Mouse (Mus musculus): Measurements from ENCODE around the gene Raly. TPM values are rescaled to one million over a fixed set of nuclear protein-coding genes. Genes with fewer than 3 reads are reported as not detected.
"Not testable (repeated sequence)": the region's sequence is repeated elsewhere in the genome, so short reads cannot be mapped to it uniquely, and the experiment has no call there.

Raly gene
- total RNA-seq, 4 experiments from 2014 or later: 54.8 to 69.4 (median 58.4) TPM

DNA sequence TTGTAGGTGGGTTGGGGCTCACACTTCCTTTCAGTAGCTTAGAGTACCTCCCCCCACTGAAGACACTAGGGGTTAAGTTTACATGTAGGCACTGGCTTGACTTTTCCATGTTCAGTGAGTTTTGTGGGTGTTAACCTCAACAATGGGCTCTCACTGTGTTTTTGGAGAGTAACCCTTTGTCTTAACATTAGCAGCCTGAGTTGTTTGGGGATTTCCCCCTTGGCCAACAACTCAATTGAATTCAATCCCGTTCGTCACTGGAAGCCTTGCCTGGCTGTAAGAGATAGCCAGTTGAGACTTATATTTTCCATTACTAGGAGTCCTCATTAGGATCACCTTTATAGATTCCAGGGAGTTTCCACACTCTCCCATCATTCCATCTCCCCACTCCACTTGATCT lies 45.6 kb downstream of the Raly start:
- no peak for DNase-seq (ENCODE audit: low spot score in 2 of 2)

DNA sequence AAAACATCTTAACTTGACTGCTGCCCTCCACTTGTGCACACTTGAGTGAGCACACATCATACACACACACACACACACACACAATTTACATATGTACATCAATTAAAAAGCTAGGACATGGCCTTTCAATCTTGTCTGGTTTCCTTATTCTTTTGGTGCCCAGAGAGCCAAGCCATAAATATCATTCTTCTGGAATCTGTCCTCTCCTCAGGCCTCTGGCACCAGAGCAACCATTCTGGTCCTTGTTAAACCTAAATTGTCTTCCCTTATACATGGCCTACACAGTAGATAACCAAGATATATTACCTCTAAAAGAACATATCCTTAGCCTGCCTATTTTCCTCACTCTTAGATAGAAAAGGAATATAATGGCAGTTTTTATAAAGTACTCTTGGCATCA lies 57.2 kb downstream of the Raly start:
- no peak for DNase-seq (ENCODE audit: low spot score in 2 of 2)

DNA sequence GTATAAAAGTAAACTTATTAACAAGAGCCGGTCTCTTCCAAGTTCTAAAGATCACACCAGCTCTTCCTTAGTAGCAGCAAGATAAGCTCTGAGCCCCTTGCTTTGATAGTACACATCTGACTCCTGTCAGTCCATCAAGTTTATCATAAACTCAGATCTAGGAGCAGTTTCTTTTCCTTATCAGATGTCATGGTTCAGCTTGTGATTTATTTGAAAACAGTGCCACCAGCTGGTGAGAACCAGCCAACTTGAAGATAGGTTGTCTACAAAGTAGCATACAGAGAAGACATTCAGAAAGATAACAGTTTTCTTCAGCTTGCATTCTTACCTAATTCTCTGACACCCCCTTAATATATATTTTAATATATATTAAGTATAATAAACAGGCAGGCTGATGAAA lies 64.5 kb downstream of the Raly start:
- DNase-seq (ENCODE audit: low spot score in 2 of 2): peak; percentile 24 to 37

DNA sequence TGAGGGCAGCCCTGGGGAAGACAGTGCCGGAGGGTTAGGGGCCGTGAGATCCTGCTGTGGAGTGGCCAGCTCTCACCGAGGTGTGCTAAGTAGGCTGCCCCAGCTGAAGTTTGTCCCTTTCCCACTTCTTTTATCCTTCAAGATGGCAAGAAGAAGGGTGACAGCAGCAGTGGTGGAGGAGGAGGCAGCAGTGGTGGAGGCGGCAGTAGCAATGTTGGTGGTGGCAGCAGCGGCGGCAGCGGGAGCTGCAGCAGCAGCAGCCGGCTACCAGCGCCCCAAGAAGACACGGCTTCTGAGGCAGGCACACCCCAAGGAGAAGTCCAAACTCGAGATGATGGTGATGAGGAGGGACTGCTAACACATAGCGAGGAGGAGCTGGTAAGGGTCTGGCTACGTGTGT lies 72.8 kb downstream of the Raly start:
- no peak for DNase-seq (ENCODE audit: low spot score in 2 of 2)

DNA sequence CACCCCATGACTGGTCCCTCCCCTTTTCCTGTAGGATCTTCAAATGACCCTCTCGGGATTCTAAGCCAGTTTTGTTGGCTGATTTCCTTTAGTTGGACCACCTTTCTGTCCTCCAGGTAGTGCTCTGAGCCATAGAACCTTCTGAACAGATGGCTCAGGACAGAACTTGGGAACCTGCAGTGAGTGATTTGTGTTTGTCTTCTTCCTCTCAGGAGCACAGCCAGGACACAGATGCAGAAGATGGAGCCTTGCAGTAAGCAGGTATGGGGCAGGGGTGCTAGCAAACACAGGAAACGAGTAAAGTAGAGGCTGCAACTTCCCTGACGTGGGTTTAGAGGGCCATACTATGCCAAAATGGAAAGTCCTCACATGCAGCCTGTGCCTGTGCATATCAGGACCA lies 74.8 kb downstream of the Raly start:
- no peak for DNase-seq (ENCODE audit: low spot score in 2 of 2)

DNA sequence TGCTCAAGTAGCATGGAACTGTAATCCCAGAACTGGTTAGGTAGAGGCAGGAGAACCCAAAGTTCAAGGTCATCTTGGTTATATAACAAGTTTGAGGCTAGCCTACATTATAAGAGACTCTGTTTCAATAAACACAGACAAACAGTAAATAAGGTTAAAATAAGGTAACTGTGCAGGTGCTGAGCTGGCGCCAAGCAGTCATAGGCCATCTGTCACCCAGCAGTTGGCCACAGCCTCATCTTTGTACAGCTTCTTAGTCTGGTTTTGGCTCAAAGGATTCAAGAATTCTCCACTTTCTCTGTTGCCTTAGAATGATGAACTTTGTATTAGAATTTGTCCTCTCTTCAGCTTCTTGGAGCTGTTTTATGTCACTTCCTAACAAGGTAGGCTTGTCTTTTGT lies 77.2 kb downstream of the Raly start:
- no peak for DNase-seq (ENCODE audit: low spot score in 2 of 2)

DNA sequence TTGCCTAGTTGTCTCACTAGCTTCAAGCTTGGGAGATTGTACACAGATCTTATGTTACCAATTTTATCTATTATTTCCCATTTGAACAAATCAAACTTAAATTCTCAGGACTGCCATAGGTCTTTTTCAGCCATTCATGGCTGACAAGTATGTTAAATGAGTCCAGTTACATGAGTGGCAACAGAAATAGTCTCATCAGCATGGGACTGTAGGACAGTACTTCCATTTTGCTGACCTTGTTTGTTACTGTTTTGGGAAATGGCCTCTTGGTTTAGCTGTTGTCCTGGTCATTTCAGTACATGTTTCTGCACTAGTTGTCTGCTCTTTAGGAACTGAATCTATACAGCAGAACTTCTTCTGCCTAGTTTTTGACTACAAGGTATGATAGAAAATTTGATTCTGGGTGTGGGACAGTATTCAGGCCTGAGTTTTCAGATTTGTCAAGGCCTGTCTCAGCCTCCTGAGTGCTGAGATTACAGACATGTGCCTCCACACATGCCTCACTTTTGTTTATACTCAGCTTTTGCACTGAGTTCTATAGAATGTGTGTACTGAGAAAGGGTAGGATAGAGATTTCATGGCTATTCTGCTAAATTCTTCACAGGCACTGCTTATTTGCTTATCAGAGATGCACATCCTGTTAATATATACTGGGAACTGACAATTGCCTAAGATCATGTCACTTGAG lies 79.2 kb downstream of the Raly start:
- DNase-seq (ENCODE audit: low spot score in 2 of 2): no peak

DNA sequence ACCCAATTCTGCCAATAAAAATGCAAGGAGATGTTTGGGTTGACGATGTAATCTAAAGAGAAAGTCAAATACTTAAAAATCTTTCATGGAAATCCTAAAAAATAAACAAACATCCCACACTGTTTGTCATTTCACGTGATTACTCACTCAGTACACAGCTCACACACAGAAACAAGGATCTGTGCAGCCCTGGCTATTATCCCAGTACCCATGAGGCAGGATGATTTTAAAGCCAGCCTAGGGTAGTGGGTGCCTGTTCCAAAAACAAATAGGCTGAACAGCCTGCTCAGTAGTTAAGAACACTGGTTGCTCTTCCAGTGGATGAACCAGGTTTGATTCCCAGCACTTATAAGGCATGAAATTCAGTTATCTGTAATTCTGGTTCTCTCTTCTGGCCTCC lies 85.7 kb downstream of the Raly start:
- no peak for DNase-seq (ENCODE audit: low spot score in 2 of 2)

DNA sequence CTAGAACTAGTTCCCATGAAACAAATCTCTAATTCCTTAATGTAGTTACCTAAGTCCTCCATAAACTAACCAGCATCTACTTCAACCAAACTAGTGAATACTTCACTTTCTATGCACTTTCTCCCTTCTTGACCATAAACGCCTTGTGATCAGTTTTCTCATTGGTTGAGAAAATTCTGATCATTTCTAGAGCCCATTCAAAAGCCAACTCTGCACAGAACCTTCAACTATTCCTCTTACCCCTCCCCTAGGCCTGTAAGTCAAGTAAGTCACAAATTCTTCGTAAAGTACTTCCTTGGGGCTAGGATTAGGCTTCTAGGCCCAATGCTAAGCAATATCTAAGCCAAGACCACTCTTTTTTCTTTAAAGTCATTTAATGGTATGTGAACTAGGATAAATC lies 100.7 kb downstream of the Raly start:
- DNase-seq (ENCODE audit: low spot score in 2 of 2): no peak

DNA sequence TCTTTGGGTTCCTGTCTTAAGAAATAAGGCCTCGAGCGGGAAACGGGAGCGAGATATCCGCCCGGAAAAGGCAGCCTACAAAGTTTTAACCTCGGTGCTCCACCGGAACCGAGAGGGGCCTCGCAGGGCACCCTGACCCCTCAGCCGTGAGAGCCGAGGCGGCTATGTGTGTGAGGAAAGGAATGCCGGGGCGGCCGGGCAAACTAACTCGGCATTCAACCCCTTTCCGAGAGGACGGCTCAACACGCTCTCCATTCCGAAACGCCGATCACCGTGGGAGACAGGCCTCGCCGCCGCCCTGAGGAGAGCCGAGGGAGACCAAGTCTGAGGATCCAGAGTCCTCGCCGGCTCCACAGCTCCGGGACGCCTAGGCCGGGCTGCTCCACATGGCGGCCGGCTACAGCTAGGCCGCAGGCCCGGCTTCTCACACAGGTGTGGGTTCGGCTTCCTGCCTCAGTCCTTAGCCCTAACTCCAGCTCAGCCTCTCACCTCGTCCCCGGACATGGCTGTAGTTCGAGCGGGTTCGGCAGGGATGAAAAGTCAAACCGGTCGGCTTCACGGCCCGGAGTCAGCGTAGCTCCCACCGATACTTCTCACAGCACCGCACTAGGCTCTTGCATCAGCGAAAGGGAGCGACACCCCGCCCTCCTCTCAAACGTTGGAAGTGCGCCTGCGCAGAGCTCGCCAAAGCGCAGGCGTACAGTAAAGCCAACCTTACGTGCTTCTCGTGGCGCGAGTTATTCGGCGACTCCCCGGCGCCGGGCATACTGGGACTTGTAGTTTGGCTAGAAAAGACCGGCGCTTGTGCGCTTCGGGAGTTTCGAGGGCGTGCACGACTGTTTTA lies 101.5 kb downstream of the Raly start, which contains the start of gene Eif2s2:
TSS of gene Eif2s2 (minus strand) at position 735 of the 844 bp plus-strand sequence.
- peak; percentile 91 to 96 for DNase-seq (ENCODE audit: low spot score in 2 of 2)

DNA sequence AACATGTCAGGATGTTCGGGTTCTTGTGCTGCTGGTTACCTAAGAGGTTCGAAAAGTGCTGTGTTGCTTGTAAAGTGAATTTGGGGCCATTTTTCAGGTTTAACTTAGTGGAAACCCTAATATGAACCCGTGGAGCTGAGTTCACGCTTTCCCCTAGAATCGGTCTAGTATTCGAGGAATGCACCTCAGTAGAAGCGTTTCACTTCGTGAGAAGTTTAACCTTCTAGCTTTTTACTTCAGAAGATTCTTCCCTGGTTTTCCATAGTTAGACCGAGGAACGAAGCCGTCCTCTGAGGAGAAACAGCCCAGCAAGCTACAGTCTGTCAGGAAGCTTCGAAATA lies 102.1 kb downstream of the Raly start:
- DNase-seq (ENCODE audit: low spot score in 2 of 2): no peak

DNA sequence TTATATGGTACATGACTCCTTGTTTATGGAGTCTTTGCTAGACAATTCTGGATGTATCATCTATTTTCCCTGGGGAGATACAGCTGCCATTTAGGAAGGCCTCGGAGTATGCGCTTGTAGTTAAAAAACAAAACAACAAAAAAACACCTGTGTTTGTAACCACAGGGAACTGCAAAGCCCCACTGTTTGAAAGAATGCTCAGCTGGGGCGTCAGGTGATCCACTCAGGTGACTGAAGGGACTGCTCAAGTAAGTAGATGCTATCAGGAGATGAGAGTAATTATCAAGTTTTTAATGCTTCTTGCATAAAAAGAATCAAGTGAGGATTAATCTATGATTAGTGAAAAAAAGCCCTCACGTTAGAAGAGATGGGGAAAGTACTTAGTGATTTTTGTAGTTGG lies 102.7 kb downstream of the Raly start:
- DNase-seq (ENCODE audit: low spot score in 2 of 2): no peak

DNA sequence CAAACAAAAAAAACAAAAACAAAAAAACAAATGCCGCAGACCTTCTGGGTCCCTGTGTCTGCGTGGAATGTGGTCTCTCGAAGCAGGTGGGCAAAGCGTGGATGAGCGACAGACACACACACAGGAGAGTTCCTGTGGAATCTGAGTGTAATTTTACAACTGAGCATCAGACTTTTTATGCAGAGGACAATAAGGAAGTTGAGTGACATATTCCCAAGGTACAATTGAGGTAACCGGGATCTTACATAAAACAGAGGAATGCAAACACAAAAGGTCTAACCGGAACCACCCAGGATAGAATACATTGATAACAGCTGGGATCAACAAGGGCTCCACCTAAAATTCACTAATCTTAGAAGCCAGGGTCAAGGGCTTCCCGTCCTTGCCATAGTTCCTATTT lies 108.1 kb downstream of the Raly start:
- not testable (repeated sequence) for DNase-seq (ENCODE audit: low spot score in 2 of 2)

DNA sequence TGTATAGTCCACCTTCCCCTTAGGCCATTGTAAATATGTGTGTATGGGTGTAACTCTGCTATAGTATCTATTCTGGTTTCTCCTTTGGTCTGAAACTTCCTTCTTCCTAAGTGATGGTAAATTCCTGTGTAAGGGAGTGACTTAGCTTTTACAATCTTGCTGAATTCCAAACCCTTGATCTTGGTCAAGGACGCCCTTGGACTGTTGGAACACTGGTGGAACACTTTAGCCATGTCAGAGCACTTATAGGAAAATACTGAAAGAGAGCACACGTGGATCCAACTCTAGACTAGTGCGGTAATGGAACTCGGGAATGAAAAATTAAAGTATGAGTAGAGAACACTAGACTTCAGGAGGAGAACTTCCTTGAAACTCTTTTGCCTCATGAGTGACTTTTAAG lies 108.5 kb downstream of the Raly start:
- DNase-seq (ENCODE audit: low spot score in 2 of 2): not testable (repeated sequence)

DNA sequence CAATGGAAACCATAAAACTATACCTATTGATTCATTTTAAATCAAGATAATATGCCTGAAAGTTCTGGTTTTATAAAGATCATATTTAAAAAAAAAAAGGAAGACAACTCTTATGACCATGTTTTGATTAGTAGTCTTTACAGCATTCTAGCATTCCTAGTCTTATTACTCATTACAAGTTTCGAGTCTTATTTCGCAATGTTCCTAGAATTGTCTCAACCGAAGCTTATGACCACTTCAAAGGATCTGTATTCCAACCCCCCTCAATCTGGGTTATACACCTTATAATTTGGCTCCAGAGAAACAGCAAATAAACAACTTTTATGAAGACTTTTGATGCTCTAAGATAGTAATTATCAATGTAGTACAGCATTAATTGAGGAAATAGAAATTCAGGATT lies 111.2 kb downstream of the Raly start:
- no peak for DNase-seq (ENCODE audit: low spot score in 2 of 2)

DNA sequence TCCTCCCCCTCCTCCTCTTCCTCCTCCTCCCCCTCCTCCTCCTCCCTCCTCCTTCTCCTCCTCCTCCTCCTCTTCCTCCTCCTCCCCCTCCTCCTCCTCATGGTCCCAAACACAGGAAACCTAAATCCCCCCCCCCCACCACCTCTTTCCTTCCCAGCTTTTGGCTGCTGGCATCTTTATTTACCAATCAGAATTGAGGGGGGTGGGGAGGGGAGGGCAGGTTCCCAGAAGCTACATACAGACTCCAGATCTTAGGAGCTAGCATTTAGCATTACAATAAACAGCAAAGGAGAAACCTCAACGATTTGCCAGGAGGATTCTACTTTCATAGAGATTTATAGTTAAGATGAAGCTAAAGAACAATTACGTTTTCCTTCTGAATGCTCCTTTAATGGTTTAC lies 114.9 kb downstream of the Raly start:
- no peak for DNase-seq (ENCODE audit: low spot score in 2 of 2)

DNA sequence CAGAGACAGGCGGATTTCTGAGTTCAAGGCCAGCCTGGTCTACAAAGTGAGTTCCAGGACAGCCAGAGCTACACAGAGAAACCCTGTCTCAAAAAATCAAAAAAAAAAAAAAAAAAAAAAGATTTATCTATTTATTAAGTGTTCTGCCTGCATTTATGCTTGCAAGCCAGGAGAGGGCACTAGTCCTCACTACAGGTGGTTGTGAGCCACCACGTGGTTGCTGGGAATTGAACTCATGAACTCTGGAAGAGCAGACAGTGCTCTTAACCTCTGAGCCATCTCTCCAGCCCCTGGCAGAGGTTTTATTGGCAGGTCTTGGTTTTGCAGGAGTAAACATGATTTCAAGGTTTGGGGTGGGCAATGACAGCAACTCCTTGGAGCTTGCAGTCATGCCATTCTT lies 117.3 kb downstream of the Raly start:
- not testable (repeated sequence) for DNase-seq (ENCODE audit: low spot score in 2 of 2)

DNA sequence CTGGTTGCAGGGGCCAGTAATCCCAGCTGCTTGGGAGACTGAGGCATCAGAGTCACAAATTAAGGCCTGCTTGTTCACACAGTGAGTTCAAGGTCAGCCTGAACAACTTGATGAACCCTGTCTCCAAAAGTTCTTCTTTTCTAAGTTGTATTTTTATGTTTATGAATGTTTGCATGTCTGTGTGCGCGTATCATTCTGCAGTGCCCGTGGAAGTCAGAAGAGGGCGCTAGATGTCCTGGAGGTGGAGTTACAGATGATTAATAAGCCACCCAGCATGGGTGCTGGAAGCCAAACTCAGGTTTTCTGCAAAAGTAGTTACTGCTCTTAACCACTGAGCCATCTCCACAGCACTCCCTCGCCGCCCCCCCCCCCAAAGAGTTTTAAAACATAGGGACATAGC lies 118.9 kb downstream of the Raly start:
- DNase-seq (ENCODE audit: low spot score in 2 of 2): no peak

DNA sequence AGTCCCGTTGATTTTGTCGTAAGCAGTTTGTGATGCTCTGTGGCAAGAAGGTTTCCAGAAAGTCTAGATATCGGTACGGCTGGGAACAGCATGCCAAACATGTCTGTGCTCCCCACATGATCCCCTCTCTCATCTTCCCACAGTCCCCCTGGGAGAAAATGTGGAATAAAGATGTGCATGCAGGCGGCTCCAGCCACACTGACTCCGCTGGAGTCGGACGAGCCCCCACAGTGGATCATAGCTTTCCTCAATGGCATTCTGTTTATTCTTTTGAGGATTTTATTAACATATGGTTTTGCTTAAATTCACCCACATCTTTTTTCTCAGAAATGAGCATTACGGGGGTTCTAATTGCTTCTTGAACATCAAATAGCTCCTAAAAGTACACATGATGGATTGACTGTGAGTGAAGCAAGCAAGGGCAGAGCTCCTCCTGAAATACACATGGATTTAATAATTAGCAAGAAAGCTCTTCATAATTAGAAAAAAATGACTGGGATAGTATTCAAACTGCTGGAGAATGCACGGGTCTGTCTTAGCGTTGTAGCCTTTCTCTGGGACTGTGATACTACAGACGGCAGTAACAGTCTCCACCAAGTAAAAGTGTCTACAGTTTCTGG lies 125.1 kb downstream of the Raly start:
- DNase-seq (ENCODE audit: low spot score in 2 of 2): no peak

DNA sequence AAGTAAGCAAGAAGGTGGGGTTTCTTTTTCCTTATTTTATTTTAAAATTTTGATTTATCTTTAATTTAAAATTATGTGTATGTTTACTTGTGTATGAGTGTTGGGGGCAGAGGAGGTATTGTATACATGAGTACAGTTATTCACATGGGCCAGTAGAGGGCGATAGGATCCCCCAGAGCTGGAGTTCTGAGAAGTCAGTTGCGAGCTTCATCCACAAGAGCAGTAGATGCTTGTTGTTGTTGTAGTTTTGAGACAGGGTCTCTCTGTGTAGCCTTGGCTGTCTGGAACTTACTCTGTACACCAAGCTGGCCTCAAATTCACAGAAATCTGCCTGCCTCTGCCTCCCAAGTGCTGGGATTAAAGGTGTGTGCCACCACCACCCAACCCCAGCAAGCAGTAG lies 125.7 kb downstream of the Raly start:
- no peak for DNase-seq (ENCODE audit: low spot score in 2 of 2)

All from gastrocnemius, adult 8-10 months (tissue).